Mouse (Mus musculus) olfactory bulb, adult 2 months (tissue): Measurements from ENCODE around the gene Maneal.

Experiments
- CTCF ChIP-seq: fragments of 200-500 bp; IDR thresholded peaks from 2 replicates; pipeline ENCODE4 v1.5.1; 2012; ENCODE audit warnings: low read depth, mild to moderate bottlenecking, low read length, moderate library complexity; ENCODE audit not compliant: insufficient read depth
- POLR2A ChIP-seq: fragments of 200-500 bp; IDR thresholded peaks from 2 replicates; pipeline ENCODE4 v1.6.1; 2012; ENCODE audit warnings: mild to moderate bottlenecking, low read depth, low read length, moderate library complexity; ENCODE audit not compliant: insufficient read depth

- TF ChIP-seq CTCF = no peak
- no peak for TF ChIP-seq POLR2A
These were observed 50.5 kb downstream of the Maneal start for GRCm38 (mm10) chr4:124811347-124811975.
